Mouse (Mus musculus): ENCODE measurements around the gene Gm16253. TPM values are rescaled to one million over a fixed set of nuclear protein-coding genes. Genes with fewer than 3 reads are reported as not detected.

Gene Gm16253
- polyA plus RNA-seq, 1 experiment from 2014 or later: not detected

DNA sequence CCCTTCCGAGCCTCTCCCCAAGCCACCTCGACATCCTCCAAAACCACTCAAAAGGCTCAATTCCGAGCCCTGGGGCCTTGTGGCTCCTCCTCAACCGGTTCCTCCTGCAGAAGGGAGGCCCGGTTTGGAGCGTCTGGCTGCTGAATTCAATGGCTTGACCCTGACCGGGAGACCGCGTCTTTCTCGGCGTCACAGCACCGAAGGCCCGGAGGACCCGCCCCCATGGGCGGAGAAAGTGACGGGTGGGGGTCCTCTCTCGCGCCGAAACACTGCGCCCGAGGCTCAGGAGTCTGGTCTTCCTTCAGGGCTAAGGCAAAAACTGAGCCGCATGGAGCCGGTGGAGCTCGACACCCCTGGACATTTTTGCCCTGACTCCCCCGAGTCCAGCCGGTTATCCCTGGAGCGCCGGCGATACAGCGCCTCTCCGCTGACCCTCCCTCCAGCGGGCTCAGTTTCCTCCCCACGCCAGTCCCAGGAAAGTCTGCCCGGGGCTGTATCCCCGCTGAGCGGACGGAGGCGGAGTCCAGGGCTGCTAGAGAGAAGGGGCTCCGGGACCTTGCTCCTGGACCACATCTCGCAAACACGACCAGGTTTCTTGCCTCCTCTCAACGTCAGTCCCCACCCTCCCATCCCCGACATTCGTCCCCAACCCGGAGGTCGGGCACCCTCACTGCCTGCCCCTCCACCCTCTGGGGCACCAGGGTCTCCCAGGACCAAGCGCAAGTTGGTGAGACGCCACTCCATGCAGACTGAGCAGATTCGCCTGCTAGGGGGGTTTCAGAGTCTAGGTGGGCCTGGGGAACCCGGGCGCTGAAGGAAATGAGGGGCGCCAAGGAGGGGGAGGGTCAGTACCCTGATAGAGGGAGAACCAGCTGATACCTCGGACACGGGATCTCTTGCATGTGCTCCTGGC lies 21.6 kb downstream of the Gm16253 start:
- Histone ChIP-seq H3K4me1 (replicated peaks; ENCODE audit: insufficient read depth, low read length) (peaks cover 25% of the 10 kb centered on the region), H3K27me3 (ENCODE audit: insufficient read depth, low read length) (0 out of 2 replicates have a peak, but pooled peaks cover 5% of the 10 kb centered on the region), H3K4me3 (replicated peaks; ENCODE audit: low read depth, low read length) (peak overlapping the region; percentile 48), H3K27ac (peak overlapping the region; percentile 47; the same call in 1 of the 2 replicates), H3K9me3 (replicated peaks; ENCODE audit: low read length) (no peaks in the 10 kb centered on the region), H3K4me2 (ENCODE audit: low read length) (peak overlapping the region; percentile 84), H3K36me3 (ENCODE audit: insufficient read depth, low read length) (no peaks in the 10 kb centered on the region), H3K9ac (ENCODE audit: low read depth, low read length) (peak overlapping the region; percentile 62)
- no peak for ATAC-seq (replicated peaks; ENCODE audit: low FRiP score, low read depth)
- TF ChIP-seq CTCF (IDR thresholded peaks at IDR 0.05; ENCODE audit: low read depth): no peak
- peak; percentile 80 for DNase-seq (ENCODE audit: low spot score)
- 3% methylated on average over 53 of the region's 54 CpGs for WGBS

DNA sequence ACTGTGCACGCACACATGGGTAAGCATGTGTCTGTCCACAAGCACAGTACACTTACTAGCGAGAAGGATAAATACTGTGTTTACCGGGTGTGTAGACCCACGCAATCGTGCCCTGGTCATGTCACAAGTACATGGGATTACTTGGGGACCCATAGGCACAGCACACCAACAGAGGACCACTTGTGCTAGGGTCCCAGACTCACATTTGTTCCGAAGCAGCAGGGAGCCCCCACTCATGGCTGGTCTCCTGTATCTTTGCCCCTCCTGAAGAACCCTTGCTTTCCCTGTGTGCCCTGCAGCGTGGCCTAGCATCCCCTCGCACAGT lies 22.2 kb downstream of the Gm16253 start:
- Histone ChIP-seq H3K27me3 (ENCODE audit: insufficient read depth, low read length) (0 out of 2 replicates have a peak, but pooled peaks cover 5% of the 10 kb centered on the region), H3K4me3 (replicated peaks; ENCODE audit: low read depth, low read length) (peak overlapping the region; percentile 48), H3K4me2 (ENCODE audit: low read length) (no peak overlapping the region), H3K9ac (ENCODE audit: low read depth, low read length) (no peak overlapping the region), H3K27ac (no peak overlapping the region), H3K4me1 (replicated peaks; ENCODE audit: insufficient read depth, low read length) (peaks cover 25% of the 10 kb centered on the region), H3K9me3 (replicated peaks; ENCODE audit: low read length) (no peaks in the 10 kb centered on the region), H3K36me3 (ENCODE audit: insufficient read depth, low read length) (no peaks in the 10 kb centered on the region)
- WGBS: 62% methylated on average over 8 of the region's 8 CpGs
- no peak for TF ChIP-seq CTCF (IDR thresholded peaks at IDR 0.05; ENCODE audit: low read depth)
- ATAC-seq (replicated peaks; ENCODE audit: low FRiP score, low read depth): no peak
- no peak for DNase-seq (ENCODE audit: low spot score)

DNA sequence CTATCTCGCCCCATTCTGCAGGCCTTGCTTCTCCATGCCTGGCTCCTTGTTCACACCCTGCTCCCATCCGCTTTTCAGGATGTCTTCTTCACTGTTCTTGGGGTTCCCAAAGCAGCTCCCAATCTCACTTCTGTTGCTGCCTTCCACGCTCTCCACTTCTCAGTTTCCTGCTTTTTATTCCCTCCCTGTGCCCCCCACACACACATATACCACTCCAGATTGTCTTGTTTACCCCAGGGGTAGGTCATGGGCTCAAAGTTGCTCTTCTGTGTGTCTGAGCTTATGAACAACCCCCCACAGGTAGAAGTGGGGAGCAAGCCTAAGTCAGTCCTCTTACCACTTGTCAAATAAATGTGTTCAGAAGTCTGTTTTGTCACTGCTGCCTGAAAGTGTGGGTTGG lies 22.6 kb downstream of the Gm16253 start:
- H3K4me3 ChIP-seq (replicated peaks; ENCODE audit: low read depth, low read length): no peak overlapping the region
- H3K9ac ChIP-seq (ENCODE audit: low read depth, low read length): no peak overlapping the region
- H3K4me1 ChIP-seq (replicated peaks; ENCODE audit: insufficient read depth, low read length): peaks cover 25% of the 10 kb centered on the region
- 93% methylated on average over 3 of the region's 3 CpGs for WGBS
- no peaks in the 10 kb centered on the region for H3K36me3 ChIP-seq (ENCODE audit: insufficient read depth, low read length)
- H3K27me3 ChIP-seq (ENCODE audit: insufficient read depth, low read length): 0 out of 2 replicates have a peak, but pooled peaks cover 5% of the 10 kb centered on the region
- H3K27ac ChIP-seq: no peak overlapping the region
- no peak for ATAC-seq (replicated peaks; ENCODE audit: low FRiP score, low read depth)
- no peak overlapping the region for H3K4me2 ChIP-seq (ENCODE audit: low read length)
- no peak for DNase-seq (ENCODE audit: low spot score)
- TF ChIP-seq CTCF (IDR thresholded peaks at IDR 0.05; ENCODE audit: low read depth): no peak
- H3K9me3 ChIP-seq (replicated peaks; ENCODE audit: low read length): no peaks in the 10 kb centered on the region

DNA sequence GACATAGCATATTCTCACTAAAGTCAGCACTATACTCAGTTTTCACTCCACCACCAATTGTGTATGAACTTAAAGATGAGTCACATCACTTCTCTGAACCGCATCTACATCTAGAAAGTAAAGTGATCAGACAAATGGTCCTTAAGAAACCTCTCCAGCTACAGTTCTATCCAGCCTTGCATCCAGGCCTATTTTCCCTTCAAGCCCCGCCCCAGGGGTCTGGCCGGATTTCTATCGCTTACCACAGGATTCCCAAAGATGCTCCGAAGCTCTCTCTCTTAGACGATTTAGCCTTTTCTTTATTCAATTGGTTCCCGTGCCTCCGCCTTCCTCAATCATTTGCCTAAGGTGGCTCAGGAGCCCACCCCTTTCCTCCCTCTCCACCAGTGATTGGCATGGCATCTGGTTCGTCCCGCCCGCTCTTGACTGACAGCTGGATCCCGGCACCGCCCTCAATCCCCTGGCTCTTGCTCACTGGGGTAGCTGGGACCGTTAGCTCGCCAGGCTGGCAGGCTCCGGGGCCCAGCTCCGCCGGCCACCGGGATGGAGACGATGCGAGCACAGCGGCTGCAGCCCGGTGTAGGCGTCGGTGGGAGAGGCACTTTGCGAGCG lies 24.0 kb downstream of the Gm16253 start, which contains the start of gene Lix1l:
Lix1l (plus strand) TSS at position 511 of the 612 bp plus-strand sequence.
- Histone ChIP-seq H3K27ac (peak within 1 kb of the TSS; percentile 95), H3K4me1 (replicated peaks; ENCODE audit: insufficient read depth, low read length) (peaks cover 25% of the 10 kb centered on the region), H3K9ac (ENCODE audit: low read depth, low read length) (peak within 1 kb of the TSS; percentile 81), H3K27me3 (ENCODE audit: insufficient read depth, low read length) (0 out of 2 replicates have a peak, but pooled peaks cover 2% of the 10 kb centered on the region), H3K4me3 (replicated peaks; ENCODE audit: low read depth, low read length) (peak within 1 kb of the TSS; percentile 72), H3K4me2 (ENCODE audit: low read length) (peak within 1 kb of the TSS; percentile 84), H3K9me3 (replicated peaks; ENCODE audit: low read length) (no peaks in the 10 kb centered on the region), H3K36me3 (ENCODE audit: insufficient read depth, low read length) (no peaks in the 10 kb centered on the region)
- no peak for TF ChIP-seq CTCF (IDR thresholded peaks at IDR 0.05; ENCODE audit: low read depth)
- WGBS: 1% methylated on average over 27 of the region's 27 CpGs
- peak; percentile 90 for ATAC-seq (replicated peaks; ENCODE audit: low FRiP score, low read depth)
- peak; percentile 100 for DNase-seq (ENCODE audit: low spot score)

DNA sequence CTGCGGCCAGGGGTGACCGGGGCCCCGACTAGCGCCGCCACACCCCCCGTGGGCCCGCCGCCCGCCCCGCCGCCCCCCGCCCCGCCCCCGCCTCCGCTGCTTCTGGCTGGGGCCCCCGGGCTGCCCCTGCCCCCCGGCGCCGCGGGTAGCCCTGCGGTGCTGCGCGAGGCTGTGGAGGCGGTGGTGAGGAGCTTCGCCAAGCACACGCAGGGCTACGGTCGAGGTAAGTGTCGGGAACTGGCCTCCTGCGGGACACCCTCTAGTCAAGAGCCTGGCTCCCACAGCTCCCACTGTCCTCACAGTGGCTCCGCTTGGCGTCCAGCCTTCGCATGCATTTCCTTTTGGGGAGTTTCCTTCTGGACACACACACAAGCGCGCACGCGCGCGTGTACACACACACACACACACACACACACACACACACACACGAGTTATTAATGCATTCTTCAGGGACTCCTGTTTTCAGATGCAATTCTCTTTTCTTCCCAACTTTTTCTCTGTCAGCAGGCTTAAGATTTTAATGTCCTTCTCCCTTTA lies 24.5 kb downstream of the Gm16253 start:
- Histone ChIP-seq H3K4me2 (ENCODE audit: low read length) (peak overlapping the region; percentile 84), H3K36me3 (ENCODE audit: insufficient read depth, low read length) (no peaks in the 10 kb centered on the region), H3K4me1 (replicated peaks; ENCODE audit: insufficient read depth, low read length) (peaks cover 21% of the 10 kb centered on the region), H3K27me3 (ENCODE audit: insufficient read depth, low read length) (no peaks in the 10 kb centered on the region), H3K9me3 (replicated peaks; ENCODE audit: low read length) (no peaks in the 10 kb centered on the region), H3K4me3 (replicated peaks; ENCODE audit: low read depth, low read length) (peak overlapping the region; percentile 72), H3K27ac (peak overlapping the region; percentile 95), H3K9ac (ENCODE audit: low read depth, low read length) (peak overlapping the region; percentile 81)
- ATAC-seq (replicated peaks; ENCODE audit: low FRiP score, low read depth): peak; percentile 50
- WGBS: 2% methylated on average over 24 of the region's 40 CpGs
- no peak for TF ChIP-seq CTCF (IDR thresholded peaks at IDR 0.05; ENCODE audit: low read depth)
- DNase-seq (ENCODE audit: low spot score): peak; percentile 84

Measured in kidney, postnatal 0 days (tissue).